Mouse (Mus musculus): ENCODE measurements around the gene Ubc. TPM values are rescaled to one million over a fixed set of nuclear protein-coding genes. Genes with fewer than 3 reads are reported as not detected.
A peak's percentile ranks its signal among the peaks of the same experiment; 100 is the strongest.

Gene Ubc
- polyA plus RNA-seq, 1 experiment: 810 TPM

GRCm38 (mm10) chr5:125404536-125404902 lies 14.5 kb upstream of the Ubc start:
- peaks cover 30% of the 10 kb centered on the region for H3K4me1 ChIP-seq (ENCODE audit: control insufficient read depth, insufficient read depth, low read length)
- peak overlapping the region; percentile 59 for H3K4me3 ChIP-seq (ENCODE audit: insufficient read depth, low read length)
- peak overlapping the region; percentile 94 for H3K27ac ChIP-seq (ENCODE audit: insufficient read depth, low read depth, low read length)
- TF ChIP-seq CTCF (IDR thresholded peaks at IDR 0.05; ENCODE audit: low read depth, low read length) (no peak), POLR2A (IDR thresholded peaks at IDR 0.05; ENCODE audit: borderline replicate concordance, low read depth, low read length) (no peak)

GRCm38 (mm10) chr5:125403481-125404465 lies 13.8 kb upstream of the Ubc start:
- H3K4me1 ChIP-seq (ENCODE audit: control insufficient read depth, insufficient read depth, low read length): peaks cover 30% of the 10 kb centered on the region
- no peak for TF ChIP-seq POLR2A (IDR thresholded peaks at IDR 0.05; ENCODE audit: borderline replicate concordance, low read depth, low read length)
- no peak for TF ChIP-seq CTCF (IDR thresholded peaks at IDR 0.05; ENCODE audit: low read depth, low read length)
- peak overlapping the region; percentile 23 for H3K27ac ChIP-seq (ENCODE audit: insufficient read depth, low read depth, low read length)
- H3K4me3 ChIP-seq (ENCODE audit: insufficient read depth, low read length): peak overlapping the region; percentile 14; the same call in 1 of the 2 replicates

GRCm38 (mm10) chr5:125402991-125403390 lies 13.0 kb upstream of the Ubc start:
- H3K4me3 ChIP-seq (ENCODE audit: insufficient read depth, low read length): no peak overlapping the region
- no peak overlapping the region for H3K27ac ChIP-seq (ENCODE audit: insufficient read depth, low read depth, low read length)
- peaks cover 24% of the 10 kb centered on the region for H3K4me1 ChIP-seq (ENCODE audit: control insufficient read depth, insufficient read depth, low read length)
- TF ChIP-seq POLR2A (IDR thresholded peaks at IDR 0.05; ENCODE audit: borderline replicate concordance, low read depth, low read length): no peak
- TF ChIP-seq CTCF (IDR thresholded peaks at IDR 0.05; ENCODE audit: low read depth, low read length): no peak

GRCm38 (mm10) chr5:125402476-125402875 lies 12.5 kb upstream of the Ubc start:
- H3K4me1 ChIP-seq (ENCODE audit: control insufficient read depth, insufficient read depth, low read length): peaks cover 21% of the 10 kb centered on the region
- TF ChIP-seq POLR2A (IDR thresholded peaks at IDR 0.05; ENCODE audit: borderline replicate concordance, low read depth, low read length): no peak
- no peak for TF ChIP-seq CTCF (IDR thresholded peaks at IDR 0.05; ENCODE audit: low read depth, low read length)
- H3K27ac ChIP-seq (ENCODE audit: insufficient read depth, low read depth, low read length): no peak overlapping the region
- H3K4me3 ChIP-seq (ENCODE audit: insufficient read depth, low read length): no peak overlapping the region

DNA sequence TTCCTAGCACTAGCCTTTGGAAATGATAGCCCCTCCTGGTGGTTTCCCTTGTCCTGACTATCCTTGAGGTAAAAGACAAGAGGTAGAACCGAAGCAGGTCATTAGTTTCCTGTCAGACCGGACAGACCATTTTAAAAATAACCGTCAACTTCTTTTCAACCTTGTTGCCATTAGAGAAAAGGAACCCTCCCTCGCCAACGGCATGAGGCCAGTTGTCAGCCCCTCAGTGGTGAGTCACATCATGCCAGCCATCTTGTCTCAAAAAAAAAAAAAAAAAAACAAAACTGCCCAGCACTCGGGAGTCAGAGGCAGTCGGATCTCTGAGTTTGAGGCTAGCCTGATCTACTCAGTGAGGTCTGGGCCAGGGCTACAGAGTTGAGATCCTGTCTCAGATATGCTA lies 10.9 kb upstream of the Ubc start:
- Histone ChIP-seq H3K4me3 (ENCODE audit: insufficient read depth, low read length) (no peak overlapping the region), H3K4me1 (ENCODE audit: control insufficient read depth, insufficient read depth, low read length) (peaks cover 18% of the 10 kb centered on the region), H3K27ac (ENCODE audit: insufficient read depth, low read depth, low read length) (no peak overlapping the region)
- no peak for TF ChIP-seq CTCF (IDR thresholded peaks at IDR 0.05; ENCODE audit: low read depth, low read length)
- no peak for TF ChIP-seq POLR2A (IDR thresholded peaks at IDR 0.05; ENCODE audit: borderline replicate concordance, low read depth, low read length)

DNA sequence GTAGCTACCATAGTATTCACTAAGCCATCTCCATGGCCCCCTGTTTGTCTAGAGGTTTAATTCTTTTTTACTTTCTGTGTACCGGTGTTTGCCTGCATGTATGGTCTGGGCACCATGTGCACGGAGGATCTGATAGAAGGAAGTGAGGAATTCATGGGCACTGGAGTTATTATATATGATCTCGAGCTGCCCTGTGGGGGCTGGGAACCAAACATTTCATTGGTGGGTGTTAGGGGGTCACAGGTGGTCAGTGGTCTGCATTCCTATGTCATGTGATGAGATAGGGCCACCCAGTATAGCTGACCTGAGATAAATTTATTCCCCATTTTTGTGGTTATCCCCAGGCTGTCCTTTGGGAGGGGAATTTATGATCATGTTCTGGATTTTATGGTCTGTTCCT lies 5.0 kb upstream of the Ubc start:
- Histone ChIP-seq H3K4me3 (ENCODE audit: insufficient read depth, low read length) (peak overlapping the region; percentile 47), H3K27ac (ENCODE audit: insufficient read depth, low read depth, low read length) (peak overlapping the region; percentile 100), H3K4me1 (ENCODE audit: control insufficient read depth, insufficient read depth, low read length) (peaks cover 33% of the 10 kb centered on the region)
- TF ChIP-seq POLR2A (IDR thresholded peaks at IDR 0.05; ENCODE audit: borderline replicate concordance, low read depth, low read length): no peak
- TF ChIP-seq CTCF (IDR thresholded peaks at IDR 0.05; ENCODE audit: low read depth, low read length): no peak

DNA sequence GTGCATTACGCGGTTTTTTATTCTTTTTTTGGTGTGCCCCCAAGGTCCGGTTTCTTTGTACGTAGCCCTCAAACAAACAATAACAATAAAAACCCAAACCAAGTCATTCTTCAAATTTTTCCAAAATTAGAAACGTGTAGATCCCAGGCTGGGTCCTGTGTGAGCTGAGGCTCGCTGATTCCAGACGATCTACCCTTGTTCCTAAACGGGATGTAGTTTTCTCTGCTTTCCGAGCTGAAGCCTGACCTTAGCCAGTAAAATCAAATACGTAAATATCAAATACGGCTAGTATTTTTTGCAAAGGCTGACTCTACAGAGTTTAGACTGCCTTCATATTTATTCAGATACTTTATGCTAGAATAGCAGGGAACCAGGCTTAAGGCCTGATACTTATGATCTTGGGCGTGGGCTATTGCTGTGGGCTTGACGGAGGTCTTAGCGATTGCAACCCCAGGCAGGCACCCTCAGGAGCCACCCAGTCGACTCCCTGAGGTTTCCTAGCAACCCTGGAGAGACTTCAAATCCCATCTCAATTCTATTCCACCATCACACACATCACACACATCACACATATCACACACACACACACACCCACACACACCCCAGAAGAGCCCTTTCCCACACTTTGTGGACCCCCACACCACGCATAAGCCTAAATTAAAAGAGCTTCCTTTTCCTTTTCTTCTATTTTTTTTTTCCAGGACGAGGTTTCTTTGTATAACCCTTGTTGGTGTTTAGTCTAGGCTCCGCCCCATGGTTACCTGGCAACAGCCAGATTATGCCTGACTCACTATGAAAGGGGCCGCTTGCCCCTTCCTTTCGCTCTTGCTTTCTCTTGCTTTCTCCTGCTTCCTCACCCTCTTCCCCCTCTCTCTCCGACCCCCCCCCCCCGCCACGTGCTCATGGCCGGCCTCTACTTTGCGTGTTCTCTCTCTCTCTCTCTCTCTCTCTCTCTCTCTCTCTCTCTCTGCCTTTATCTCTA lies 3.9 kb upstream of the Ubc start:
- no peak for TF ChIP-seq CTCF (IDR thresholded peaks at IDR 0.05; ENCODE audit: low read depth, low read length)
- no peak for TF ChIP-seq POLR2A (IDR thresholded peaks at IDR 0.05; ENCODE audit: borderline replicate concordance, low read depth, low read length)
- Histone ChIP-seq H3K4me3 (ENCODE audit: insufficient read depth, low read length) (peak overlapping the region; percentile 49), H3K4me1 (ENCODE audit: control insufficient read depth, insufficient read depth, low read length) (peaks cover 33% of the 10 kb centered on the region), H3K27ac (ENCODE audit: insufficient read depth, low read depth, low read length) (peak overlapping the region; percentile 100)

DNA sequence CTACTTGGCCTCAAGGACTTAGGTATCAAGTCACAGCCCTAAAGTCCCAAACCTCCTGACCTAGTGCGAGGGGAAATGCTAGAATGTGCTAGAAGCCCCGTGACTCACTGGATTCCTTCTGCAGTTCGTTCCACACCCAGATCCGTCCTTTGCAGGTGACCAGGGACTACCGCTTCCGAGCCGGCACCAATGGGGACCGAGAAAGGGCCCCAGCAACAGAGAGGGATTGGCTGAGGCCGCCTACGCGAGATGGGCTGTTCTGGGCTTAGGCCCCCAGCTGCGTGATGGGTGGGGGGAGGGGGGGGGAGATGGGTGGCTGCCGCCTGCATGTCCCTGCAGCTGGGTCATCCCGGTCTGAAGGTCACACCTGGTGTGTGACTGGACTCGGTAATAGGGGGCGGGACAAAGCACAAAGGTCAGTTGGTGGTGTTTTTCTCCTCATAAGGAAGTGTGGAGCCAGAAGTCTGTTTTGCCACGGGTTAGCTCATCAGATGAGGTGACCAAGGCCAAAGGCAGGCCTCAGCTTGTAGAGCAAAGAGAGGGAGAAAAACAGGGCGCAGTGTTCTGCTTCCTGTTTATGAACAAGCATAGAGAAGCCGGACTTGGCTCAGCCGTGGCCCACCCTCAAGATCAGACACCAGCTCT lies 3.1 kb upstream of the Ubc start:
- peaks cover 33% of the 10 kb centered on the region for H3K4me1 ChIP-seq (ENCODE audit: control insufficient read depth, insufficient read depth, low read length)
- peak overlapping the region; percentile 60 for H3K4me3 ChIP-seq (ENCODE audit: insufficient read depth, low read length)
- no peak for TF ChIP-seq POLR2A (IDR thresholded peaks at IDR 0.05; ENCODE audit: borderline replicate concordance, low read depth, low read length)
- no peak for TF ChIP-seq CTCF (IDR thresholded peaks at IDR 0.05; ENCODE audit: low read depth, low read length)

DNA sequence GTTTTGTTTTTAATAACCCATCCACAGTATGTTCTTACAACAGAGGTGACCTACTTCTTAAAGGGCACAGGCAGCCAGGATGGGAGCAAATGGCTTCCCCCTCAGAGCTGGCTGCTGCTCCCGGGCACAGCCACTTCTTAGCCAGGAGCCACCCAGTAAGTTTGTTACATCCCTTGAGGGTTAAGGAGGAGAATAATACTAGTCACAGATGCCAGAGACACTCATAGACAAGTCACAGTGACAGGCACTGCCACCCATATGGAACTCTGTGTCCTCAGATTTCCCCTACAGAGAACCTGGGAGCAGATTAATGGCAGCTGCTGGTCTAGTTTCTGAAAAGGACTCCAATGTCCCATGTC lies 2.6 kb upstream of the Ubc start:
- TF ChIP-seq CTCF (IDR thresholded peaks at IDR 0.05; ENCODE audit: low read depth, low read length) (no peak), POLR2A (IDR thresholded peaks at IDR 0.05; ENCODE audit: borderline replicate concordance, low read depth, low read length) (no peak)
- Histone ChIP-seq H3K4me1 (ENCODE audit: control insufficient read depth, insufficient read depth, low read length) (peaks cover 33% of the 10 kb centered on the region), H3K27ac (ENCODE audit: insufficient read depth, low read depth, low read length) (peak overlapping the region; percentile 100), H3K4me3 (ENCODE audit: insufficient read depth, low read length) (peak overlapping the region; percentile 60)

More for the DNA sequence above, 3.1 kb upstream of the Ubc start:
- H3K27ac ChIP-seq (ENCODE audit: insufficient read depth, low read depth, low read length): peak overlapping the region; percentile 100

GRCm38 (mm10) chr5:125392176-125392575 lies 2.2 kb upstream of the Ubc start:
- peaks cover 33% of the 10 kb centered on the region for H3K4me1 ChIP-seq (ENCODE audit: control insufficient read depth, insufficient read depth, low read length)
- H3K4me3 ChIP-seq (ENCODE audit: insufficient read depth, low read length): peak overlapping the region; percentile 50; the same call in 1 of the 2 replicates
- peak overlapping the region; percentile 100 for H3K27ac ChIP-seq (ENCODE audit: insufficient read depth, low read depth, low read length)
